Mouse (Mus musculus) urinary bladder, postnatal 14 days (tissue): Measurements from ENCODE around the gene Oxsr1.
"Not testable (repeated sequence)": the region's sequence is repeated elsewhere in the genome, so short reads cannot be mapped to it uniquely, and the experiment has no call there.

ENCODE experiments used
- DNase-seq: peaks from one replicate; pipeline ENCODE4 v3.0.0; 2021; ENCODE audit warnings: low spot score

Gene Oxsr1

GRCm38 (mm10) chr9:119322289-119323259, at the start of gene Oxsr1:
Oxsr1 (minus strand) TSS chr9:119322427.
- peak; percentile 99 for DNase-seq

DNA sequence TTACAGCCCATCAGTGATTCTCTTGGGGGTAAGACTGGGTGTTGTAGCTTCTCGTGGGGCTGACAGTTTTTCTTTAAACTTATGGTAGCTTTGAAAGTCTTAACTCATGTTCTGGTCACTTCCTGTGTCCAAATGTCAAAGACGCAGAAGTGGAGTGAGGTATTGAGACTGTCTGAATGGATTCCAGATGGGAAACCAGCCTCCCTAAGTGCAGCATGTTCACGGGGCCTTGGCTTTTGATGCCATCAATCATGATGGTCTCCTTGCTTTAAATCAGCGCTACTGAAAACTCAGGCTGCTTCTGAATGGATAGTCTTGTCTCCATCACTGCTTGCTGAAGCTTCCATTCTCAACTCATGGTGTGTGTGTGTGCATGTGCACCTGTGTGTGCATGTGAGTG, 49.0 kb upstream of the Oxsr1 start:
- DNase-seq, result no peak

DNA sequence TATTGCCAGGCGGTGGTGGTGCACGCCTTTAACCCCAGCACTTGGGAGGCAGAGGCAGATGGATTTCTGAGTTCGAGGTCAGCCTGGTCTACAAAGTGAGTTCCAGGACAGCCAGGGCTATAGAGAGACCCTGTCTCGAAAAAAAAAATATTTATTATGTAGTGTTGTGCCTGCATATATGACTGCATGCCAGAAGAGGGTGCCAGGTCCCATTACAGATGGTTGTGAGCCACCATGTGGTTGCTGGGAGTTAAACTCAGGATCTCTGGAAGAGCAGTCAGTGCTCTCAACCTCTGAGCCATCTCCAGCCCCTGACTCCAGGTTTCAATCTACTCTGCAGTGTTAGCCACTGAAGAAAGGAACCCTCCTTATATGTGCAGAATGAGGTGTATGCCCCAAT, 48.5 kb upstream of the Oxsr1 start:
- not testable (repeated sequence) for DNase-seq

DNA sequence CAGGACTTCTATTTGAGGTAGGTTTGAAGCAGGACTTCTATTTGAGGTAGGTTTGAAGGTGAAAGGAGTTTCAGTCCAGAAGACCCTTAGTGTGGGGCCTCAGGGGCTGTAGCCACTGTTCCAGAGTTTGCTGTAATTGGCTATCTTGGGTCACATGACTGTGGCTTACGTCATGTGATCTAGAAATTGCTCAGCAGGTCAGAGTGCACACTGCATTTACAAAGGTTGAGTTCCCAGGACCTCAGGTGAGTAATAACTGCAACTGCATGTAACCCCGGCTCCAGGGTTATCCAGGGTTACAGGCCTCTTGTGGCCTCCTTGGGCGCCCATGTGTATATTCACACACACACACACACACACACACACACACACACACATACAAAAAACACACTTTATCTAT, 46.1 kb upstream of the Oxsr1 start:
- no peak for DNase-seq

DNA sequence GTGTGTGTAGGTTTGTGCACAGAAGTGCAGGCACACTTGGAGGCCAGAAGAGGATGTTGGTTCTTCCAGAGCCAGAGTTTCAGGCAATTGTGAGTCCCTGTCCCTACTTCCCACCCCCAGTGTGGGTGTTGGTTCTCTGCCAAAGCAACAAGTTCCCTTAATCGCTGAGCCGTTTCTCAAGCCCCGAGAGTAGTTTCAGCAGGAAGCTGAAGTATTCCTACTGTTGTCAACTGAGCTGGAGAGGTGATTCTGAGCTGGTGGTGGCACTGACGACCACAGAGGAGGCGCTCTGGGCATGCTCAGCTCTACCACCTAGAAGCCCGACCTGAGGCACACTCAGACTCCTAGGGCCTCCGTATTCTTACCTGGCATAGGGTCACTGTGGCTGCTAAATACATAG, 43.1 kb upstream of the Oxsr1 start, which contains the start of gene Slc22a14:
Gene Slc22a14 (minus strand): TSS at position 270 of the 400 bp plus-strand sequence.
- no peak for DNase-seq

DNA sequence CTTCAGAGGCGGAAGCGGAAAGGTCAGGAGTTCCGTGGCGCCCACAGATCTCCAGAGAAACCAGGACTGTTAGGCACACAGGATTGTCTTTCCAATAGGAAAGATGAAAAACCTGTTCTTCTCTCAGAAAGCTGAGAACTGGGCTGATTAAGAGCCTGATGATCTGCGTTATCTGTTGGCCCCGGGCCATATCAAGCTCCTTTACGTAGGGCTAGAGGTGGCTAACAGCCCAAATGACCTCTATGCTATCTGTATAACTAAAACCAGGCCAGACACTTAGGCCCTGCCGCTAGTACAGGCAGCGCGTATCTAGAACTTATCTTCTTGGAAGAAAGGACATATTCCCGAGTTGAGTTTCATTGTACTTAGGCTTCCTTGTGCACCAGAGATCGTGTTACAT, 41.0 kb upstream of the Oxsr1 start:
- no peak for DNase-seq

DNA sequence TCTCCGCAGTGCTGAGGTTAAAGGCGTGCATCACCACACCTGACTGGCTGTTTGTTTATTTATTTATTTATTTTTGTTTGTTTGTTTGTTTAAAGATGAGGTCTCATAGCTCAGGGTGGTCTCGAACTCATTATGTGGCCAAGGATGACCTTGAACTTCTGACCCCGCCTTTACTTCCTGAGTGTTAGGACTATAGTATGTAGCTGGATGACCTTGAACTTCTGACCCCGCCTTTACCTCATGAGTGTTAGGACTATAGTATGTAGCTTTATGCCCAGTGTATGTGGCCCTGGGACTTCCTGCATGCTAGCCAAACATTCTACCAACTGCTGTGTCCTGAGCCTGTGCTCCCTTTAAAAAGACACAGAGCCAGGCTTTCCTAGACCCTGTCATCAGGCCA, 39.2 kb upstream of the Oxsr1 start:
- DNase-seq, result no peak

DNA sequence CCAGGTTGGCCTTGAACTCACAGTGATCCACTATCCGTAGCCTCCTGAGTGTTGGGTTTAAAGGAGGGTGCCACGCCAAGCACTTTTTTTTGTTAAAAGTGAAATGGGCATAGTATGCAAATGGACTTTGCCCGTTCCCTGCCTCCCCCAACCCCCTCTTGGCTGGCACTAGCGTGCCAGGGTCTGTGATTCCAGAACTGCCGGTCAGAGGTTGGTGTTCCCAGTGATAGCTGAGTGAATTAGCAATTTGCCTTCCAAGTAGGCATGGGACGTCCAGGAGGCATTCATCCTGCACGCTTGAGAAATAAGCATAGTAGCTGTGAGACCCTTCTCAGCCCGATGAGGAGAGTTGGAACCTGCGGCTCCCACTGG, 35.8 kb upstream of the Oxsr1 start:
- DNase-seq, result no peak

GRCm38 (mm10) chr9:119357331-119358057, 35.3 kb upstream of the Oxsr1 start, which contains the start of gene Xylb:
Xylb (plus strand) TSS chr9:119357381.
- DNase-seq, result peak; percentile 93

DNA sequence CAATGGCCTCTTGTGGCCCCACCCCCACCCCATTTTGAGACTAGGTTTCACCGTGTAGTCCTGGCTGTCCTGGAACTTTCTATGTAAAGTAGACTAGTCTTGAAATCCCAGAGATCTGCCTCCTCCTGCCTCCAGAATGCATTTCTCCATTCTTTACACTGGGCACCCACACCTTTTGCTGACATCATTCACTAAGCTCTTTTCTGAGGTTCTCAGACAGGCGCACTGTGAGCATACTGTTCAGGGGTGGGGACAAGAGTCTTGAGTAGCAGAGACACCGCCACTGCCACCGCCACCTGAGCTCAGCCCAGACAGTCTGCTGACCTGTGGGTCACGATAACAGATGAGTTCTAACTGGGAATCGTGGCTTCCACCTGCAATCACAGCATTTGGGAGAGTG, 33.7 kb upstream of the Oxsr1 start:
- DNase-seq, result no peak

GRCm38 (mm10) chr9:119353926-119354325, 31.7 kb upstream of the Oxsr1 start:
- DNase-seq, result no peak

DNA sequence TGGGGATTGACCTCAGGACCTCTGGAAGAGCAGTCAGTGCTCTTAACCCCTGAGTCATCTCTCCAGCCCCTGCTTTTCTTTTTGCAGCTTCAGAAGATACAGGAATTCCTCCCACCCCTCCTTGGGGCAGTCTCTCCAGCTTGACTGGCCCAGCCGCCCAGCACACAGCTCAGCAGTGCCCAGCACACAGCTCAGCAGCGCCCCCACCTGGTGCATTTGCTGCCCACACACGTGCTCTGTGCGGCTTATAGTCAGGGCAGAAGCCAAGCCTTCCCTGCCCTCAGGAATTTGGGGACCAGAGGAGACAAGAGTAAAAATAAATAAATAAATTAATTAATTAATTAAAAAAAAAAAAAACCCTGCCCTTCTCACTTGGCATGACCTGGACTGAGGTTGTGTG, 29.8 kb upstream of the Oxsr1 start:
- DNase-seq, result peak; percentile 85

- peak; percentile 40 for DNase-seq
Measured at GRCm38 (mm10) chr9:119350947-119351705, 28.9 kb upstream of the Oxsr1 start.

- no peak for DNase-seq
Measured at GRCm38 (mm10) chr9:119350531-119350930, 28.3 kb upstream of the Oxsr1 start.

DNA sequence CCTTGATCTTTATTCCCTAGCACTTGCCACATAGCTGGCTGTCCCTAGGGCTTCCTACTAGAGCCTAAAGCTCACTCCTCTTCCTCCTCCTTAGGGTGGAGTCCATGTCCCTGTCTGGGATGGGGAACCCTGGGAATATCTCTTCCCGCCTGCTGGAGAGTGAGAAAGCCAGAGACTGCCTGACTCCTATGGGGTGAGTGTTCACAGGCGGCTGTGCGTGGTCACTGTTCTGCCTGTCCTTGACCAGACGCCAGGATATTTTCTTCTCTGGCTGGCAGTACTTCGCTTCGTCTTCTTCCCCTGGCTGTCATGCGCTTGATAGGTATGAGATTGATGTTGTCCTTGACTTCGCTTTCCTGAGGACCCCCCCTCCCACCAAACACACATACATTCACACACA, 24.1 kb upstream of the Oxsr1 start:
- no peak for DNase-seq

- no peak for DNase-seq
Measured at GRCm38 (mm10) chr9:119342728-119343127, 20.5 kb upstream of the Oxsr1 start.

DNA sequence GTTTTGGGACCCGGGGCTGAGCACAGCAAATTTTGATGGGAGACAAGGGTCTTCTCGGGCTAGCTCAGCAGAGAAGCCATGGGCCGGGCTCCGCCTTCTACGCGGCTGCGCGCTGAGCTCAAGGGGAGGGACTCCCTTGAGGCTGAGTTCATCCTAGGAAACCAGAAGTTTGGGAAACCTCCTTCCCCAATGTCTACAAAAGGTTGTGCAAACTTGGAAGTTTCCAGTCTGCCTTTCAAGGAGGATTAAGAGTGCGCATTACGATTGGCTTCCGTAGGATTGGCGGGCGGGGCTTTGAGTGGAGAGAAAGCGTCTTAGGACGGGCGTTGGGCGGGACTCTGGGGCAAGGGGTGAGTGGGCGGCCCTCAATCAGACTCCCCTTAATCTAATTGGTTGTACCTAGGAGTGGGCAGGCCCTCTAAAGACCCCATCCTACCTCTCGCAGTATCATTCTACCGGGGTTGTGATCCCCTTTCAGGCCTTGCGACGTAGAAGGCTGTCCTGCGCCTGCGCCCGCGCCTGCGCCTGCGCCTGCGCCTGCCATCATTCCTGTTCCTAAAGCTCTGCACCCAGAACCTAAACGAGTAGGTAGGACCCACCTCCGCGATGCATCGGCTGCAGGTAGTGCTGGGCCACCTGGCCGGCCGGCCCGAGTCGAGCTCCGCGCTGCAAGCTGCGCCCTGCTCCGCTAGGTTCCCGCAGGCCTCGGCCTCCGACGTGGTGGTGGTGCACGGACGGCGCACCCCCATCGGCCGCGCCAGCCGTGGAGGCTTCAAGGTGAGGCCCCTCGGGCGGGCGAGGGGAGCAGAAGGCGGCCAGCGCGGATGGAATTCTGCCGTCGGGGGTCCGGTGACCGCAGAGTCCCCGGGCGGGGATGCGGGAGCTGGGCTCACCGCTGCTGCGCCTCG, 18.9 kb upstream of the Oxsr1 start, which contains the start of gene Myd88:
Gene Myd88 (minus strand): TSS at position 503 of the 908 bp plus-strand sequence.
- peak; percentile 98 for DNase-seq

DNA sequence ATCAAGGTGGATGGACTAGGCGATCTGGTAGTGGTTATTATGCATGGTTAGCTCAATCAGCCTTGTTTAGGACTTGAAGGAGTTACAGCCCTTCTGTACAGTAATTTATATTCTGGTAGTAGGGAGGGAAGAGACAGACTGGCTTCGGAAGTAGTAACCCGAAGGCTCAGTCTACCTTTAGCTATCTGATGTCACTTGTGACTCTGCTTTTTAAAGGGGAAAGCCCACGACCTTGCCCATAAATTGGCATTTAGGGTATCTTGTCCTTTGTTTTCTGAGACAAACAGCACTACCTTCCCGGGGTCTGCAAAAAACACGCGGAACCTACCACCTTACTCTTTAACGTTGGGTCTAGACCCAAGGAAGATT, 18.0 kb upstream of the Oxsr1 start:
- no peak for DNase-seq

DNA sequence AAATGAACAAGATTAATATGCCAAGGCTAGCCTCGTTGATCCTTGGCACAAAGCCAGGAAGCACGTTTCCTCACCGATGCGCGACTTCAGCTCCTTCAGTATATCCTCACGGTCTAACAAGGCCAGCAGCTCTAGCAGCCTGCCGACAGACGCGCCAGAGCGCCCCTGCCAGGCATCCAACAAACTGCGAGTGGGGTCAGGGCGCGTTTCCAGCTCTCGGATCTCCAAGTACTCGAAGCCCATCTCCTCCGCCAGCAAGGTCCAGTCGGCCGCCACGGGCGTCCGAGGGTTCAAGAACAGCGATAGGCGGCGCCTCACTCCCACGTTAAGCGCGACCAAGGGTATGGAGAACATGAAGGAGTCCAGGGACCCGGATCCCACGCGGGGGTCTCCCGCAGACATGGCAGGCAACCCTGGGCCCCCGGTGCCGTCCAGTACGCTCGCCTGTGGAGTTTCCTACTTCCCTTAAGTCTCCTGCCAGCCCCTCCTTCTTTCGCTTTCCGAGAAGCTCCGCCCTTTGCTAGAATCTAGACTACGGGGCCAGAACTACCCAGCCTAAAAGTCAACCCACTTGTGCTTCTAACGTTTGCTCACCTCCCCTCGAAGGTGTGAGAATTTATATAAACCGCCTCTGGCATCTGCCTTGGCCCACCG, 17.5 kb upstream of the Oxsr1 start, which contains the start of gene Acaa1a:
Gene Acaa1a (plus strand): TSS at position 119 of the 654 bp plus-strand sequence.
- peak; percentile 80 for DNase-seq

- no peak for DNase-seq
Measured at GRCm38 (mm10) chr9:119339106-119339505, 16.9 kb upstream of the Oxsr1 start.
